Mouse (Mus musculus) frontal cortex, postnatal 25 days (tissue): Measurements from ENCODE around the gene Cenpb.

Experiments used
- DNase-seq, 2 experiments: peaks; one replicate each; pipeline ENCODE4 v3.0.0; 2022; ENCODE audit warnings: low spot score in 2 of 2

Gene Cenpb

GRCm38 (mm10) chr2:131139287-131139686 is 40.6 kb downstream of the Cenpb start:
- no peak for DNase-seq

- no peak for DNase-seq
Measured at GRCm38 (mm10) chr2:131138760-131139159, 41.1 kb downstream of the Cenpb start.

- no peak for DNase-seq
Measured at GRCm38 (mm10) chr2:131138296-131138695, 41.6 kb downstream of the Cenpb start.

- no peak for DNase-seq
Measured at GRCm38 (mm10) chr2:131135521-131136139, 44.2 kb downstream of the Cenpb start.

- DNase-seq, result no peak
Measured at GRCm38 (mm10) chr2:131134826-131135400, 45.0 kb downstream of the Cenpb start.

GRCm38 (mm10) chr2:131134381-131134780 is 45.5 kb downstream of the Cenpb start:
- no peak for DNase-seq

GRCm38 (mm10) chr2:131132930-131133547 is 46.8 kb downstream of the Cenpb start, which contains the start of gene Gm11037:
Gm11037 (plus strand) TSS chr2:131133497.
- DNase-seq, result no peak

GRCm38 (mm10) chr2:131132111-131132888 is 47.6 kb downstream of the Cenpb start:
- DNase-seq, result no peak

- DNase-seq, result no peak
Measured at GRCm38 (mm10) chr2:131130849-131131248, 49.0 kb downstream of the Cenpb start.

GRCm38 (mm10) chr2:131129836-131130235 is 50.0 kb downstream of the Cenpb start:
- no peak for DNase-seq

- DNase-seq, result no peak
Measured at GRCm38 (mm10) chr2:131128636-131129157, 51.2 kb downstream of the Cenpb start.

- DNase-seq, result no peak
Measured at GRCm38 (mm10) chr2:131128211-131128610, 51.7 kb downstream of the Cenpb start.

GRCm38 (mm10) chr2:131127161-131127730 is 52.6 kb downstream of the Cenpb start, which contains the start of gene Hspa12b:
Hspa12b (plus strand) TSS chr2:131127280.
- no peak for DNase-seq

- no peak for DNase-seq
Measured at GRCm38 (mm10) chr2:131125964-131126815, 53.7 kb downstream of the Cenpb start.
